Comparison of ENCODE assay signal across 9 mouse cellular contexts in the genomic region with DNA sequence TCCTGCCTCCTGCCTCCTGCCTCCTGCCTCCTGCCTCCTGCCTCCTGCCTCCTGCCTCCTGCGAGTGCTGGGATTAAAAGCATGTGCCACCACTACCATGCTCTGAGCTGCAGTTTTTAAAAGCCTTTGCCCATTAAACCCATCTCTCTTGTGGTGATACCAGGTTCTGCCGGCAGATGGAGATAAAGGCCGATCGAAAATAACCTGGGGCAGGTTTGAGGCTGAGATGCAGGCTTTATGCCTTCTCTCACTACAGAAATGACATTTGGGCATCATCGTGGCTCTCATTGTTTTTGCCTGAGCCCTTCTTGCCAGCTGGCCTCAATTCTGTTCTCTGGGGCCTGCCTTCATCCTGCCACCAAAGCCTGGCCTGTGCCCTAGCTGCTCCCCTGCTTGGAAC. TPM values are rescaled to one million over a fixed set of nuclear protein-coding genes. Genes with fewer than 3 reads are reported as not detected.
A peak's percentile ranks its signal among the peaks of the same experiment; 100 is the strongest.
DNase-seq lines count a peak whose midpoint lies in the region; ATAC-seq lines count a peak whose summit lies in the region.
"Had no signal": no experiment of that assay in that cellular context is flagged by ENCODE, and none has a peak within 500 bp of the region (broad histone marks: within the 10 kb centered on the region; RNA-seq: fewer than 3 reads in every experiment).

No protein-coding gene starts in this region.

- ATAC-seq in forebrain, embryonic 11.5 days (replicated peaks; ENCODE audit: low FRiP score) = no peak
- ATAC-seq in forebrain, embryonic 13.5 days = no peak
- no peak for ATAC-seq in limb, embryonic 11.5 days (ENCODE audit: insufficient number of reproducible peaks, low FRiP score, low TSS enrichment, low read depth)

- DNase-seq in forebrain, embryonic 11.5 days (ENCODE audit: low spot score) = peak; percentile 72
- peak; percentile 83 for DNase-seq in testis, postnatal 10 days (ENCODE audit: low spot score)
- DNase-seq in testis, postnatal 14 days (ENCODE audit: low spot score) = no peak
- DNase-seq in cerebellum, postnatal 10 days = peak; percentile 91 to 92
- DNase-seq in induced T-regulatory cell, adult 2 months (ENCODE audit: low read depth) = peak; percentile 65
- DNase-seq in limb, embryonic 11.5 days (ENCODE audit: low spot score) = peak; percentile 84
- peak; percentile 63 to 81 for DNase-seq in right cerebral cortex, postnatal 10 days (ENCODE audit: low spot score in 2 of 2)

- H3K9me3 ChIP-seq in forebrain, embryonic 11.5 days (ENCODE audit: control insufficient read depth, low read length) = no peaks in the 10 kb centered on the region
- no peaks in the 10 kb centered on the region for H3K9me3 ChIP-seq in forebrain, embryonic 13.5 days (replicated peaks)
- no peaks in the 10 kb centered on the region for H3K9me3 ChIP-seq in limb, embryonic 11.5 days (ENCODE audit: control insufficient read depth, low read length)

- H3K9ac ChIP-seq in forebrain, embryonic 11.5 days (ENCODE audit: low read length) = no peak overlapping the region
- H3K9ac ChIP-seq in forebrain, embryonic 13.5 days = no peak overlapping the region
- H3K9ac ChIP-seq in limb, embryonic 11.5 days (ENCODE audit: low read length) = no peak overlapping the region

- H3K4me1 ChIP-seq in forebrain, embryonic 11.5 days (replicated peaks; ENCODE audit: control insufficient read depth, insufficient read depth, low read length) = no peaks in the 10 kb centered on the region
- H3K4me1 ChIP-seq in forebrain, embryonic 13.5 days = no peaks in the 10 kb centered on the region
- no peaks in the 10 kb centered on the region for H3K4me1 ChIP-seq in limb, embryonic 11.5 days (ENCODE audit: control insufficient read depth, insufficient read depth, low read length)

- H3K4me3 ChIP-seq in forebrain, embryonic 11.5 days (ENCODE audit: low read depth, low read length) = no peak overlapping the region
- no peak overlapping the region for H3K4me3 ChIP-seq in forebrain, embryonic 13.5 days
- no peak overlapping the region for H3K4me3 ChIP-seq in limb, embryonic 11.5 days (ENCODE audit: low read depth, low read length)

- no peaks in the 10 kb centered on the region for H3K36me3 ChIP-seq in forebrain, embryonic 11.5 days (ENCODE audit: control insufficient read depth, insufficient read depth, low read length)
- H3K36me3 ChIP-seq in forebrain, embryonic 13.5 days (ENCODE audit: poor library complexity, severe bottlenecking) = no peaks in the 10 kb centered on the region
- H3K36me3 ChIP-seq in limb, embryonic 11.5 days (ENCODE audit: control insufficient read depth, insufficient read depth, low read length) = no peaks in the 10 kb centered on the region

- H3K4me2 ChIP-seq in forebrain, embryonic 11.5 days (ENCODE audit: low read depth, low read length, severe bottlenecking) = no peak overlapping the region
- H3K4me2 ChIP-seq in forebrain, embryonic 13.5 days = no peak overlapping the region
- H3K4me2 ChIP-seq in limb, embryonic 11.5 days (ENCODE audit: low read depth, severe bottlenecking) = no peak overlapping the region

- H3K27ac ChIP-seq in forebrain, embryonic 11.5 days (ENCODE audit: low read depth, low read length) = no peak overlapping the region
- no peak overlapping the region for H3K27ac ChIP-seq in forebrain, embryonic 13.5 days
- H3K27ac ChIP-seq in limb, embryonic 11.5 days (replicated peaks; ENCODE audit: low read depth, low read length) = no peak overlapping the region

- WGBS in forebrain, embryonic 11.5 days = 6% methylated on average over 5 of the region's 5 CpGs
- 7% methylated on average over 5 of the region's 5 CpGs for WGBS in forebrain, embryonic 13.5 days
- 7% methylated on average over 5 of the region's 5 CpGs for WGBS in limb, embryonic 11.5 days

- no peaks in the 10 kb centered on the region for H3K27me3 ChIP-seq in forebrain, embryonic 11.5 days (ENCODE audit: control insufficient read depth, insufficient read depth, low read length)
- no peaks in the 10 kb centered on the region for H3K27me3 ChIP-seq in forebrain, embryonic 13.5 days
- no peaks in the 10 kb centered on the region for H3K27me3 ChIP-seq in limb, embryonic 11.5 days (ENCODE audit: control insufficient read depth, insufficient read depth, low read length)

RNA-seq across cellular contexts. Expression of a gene that starts 14.2 kb away (rescaled TPM):
- not detected in 2 replicates for polyA plus RNA-seq in forebrain, embryonic 11.5 days (2014; fragmentation: Nextera tagmentation; extraction: Ambion mirVana)
- not detected in 2 replicates for polyA plus RNA-seq in forebrain, embryonic 13.5 days (2015; fragmentation: Nextera tagmentation; extraction: Ambion mirVana)
- not detected in 2 replicates for polyA plus RNA-seq in limb, embryonic 11.5 days (2014; fragmentation: Nextera tagmentation; extraction: Ambion mirVana)
- polyA plus RNA-seq: heart, embryonic 16.5 days had no signal

RNA-seq across cellular contexts. Expression of a gene that starts 26.6 kb away (rescaled TPM):
- polyA plus RNA-seq in forebrain, embryonic 11.5 days (2014; fragmentation: Nextera tagmentation; extraction: Ambion mirVana) = not detected in 2 replicates
- not detected in 2 replicates for polyA plus RNA-seq in forebrain, embryonic 13.5 days (2015; fragmentation: Nextera tagmentation; extraction: Ambion mirVana)
- polyA plus RNA-seq in limb, embryonic 11.5 days (2014; fragmentation: Nextera tagmentation; extraction: Ambion mirVana) = not detected in 2 replicates
- polyA plus RNA-seq: heart, embryonic 16.5 days had no signal

RNA-seq across cellular contexts. Expression of a gene that starts 34.9 kb away (rescaled TPM):
- polyA plus RNA-seq in forebrain, embryonic 11.5 days (2014; fragmentation: Nextera tagmentation; extraction: Ambion mirVana) = 0.41 and 0.79 TPM in 2 replicates
- 1.6 and 2.6 TPM in 2 replicates for polyA plus RNA-seq in forebrain, embryonic 13.5 days (2015; fragmentation: Nextera tagmentation; extraction: Ambion mirVana)
- polyA plus RNA-seq in limb, embryonic 11.5 days (2014; fragmentation: Nextera tagmentation; extraction: Ambion mirVana) = 0.15 and 0.54 TPM in 2 replicates

RNA-seq across cellular contexts. Expression of a gene that starts 35.4 kb away (rescaled TPM):
- polyA plus RNA-seq in forebrain, embryonic 11.5 days (2014; fragmentation: Nextera tagmentation; extraction: Ambion mirVana) = 59.4 and 63.9 TPM in 2 replicates
- 25.3 and 25.9 TPM in 2 replicates for polyA plus RNA-seq in forebrain, embryonic 13.5 days (2015; fragmentation: Nextera tagmentation; extraction: Ambion mirVana)
- 69.4 and 75.8 TPM in 2 replicates for polyA plus RNA-seq in limb, embryonic 11.5 days (2014; fragmentation: Nextera tagmentation; extraction: Ambion mirVana)

RNA-seq across cellular contexts. Expression of a gene that starts 39.7 kb away (rescaled TPM):
- not detected in 2 replicates for polyA plus RNA-seq in forebrain, embryonic 11.5 days (2014; fragmentation: Nextera tagmentation; extraction: Ambion mirVana)
- not detected in 2 replicates for polyA plus RNA-seq in forebrain, embryonic 13.5 days (2015; fragmentation: Nextera tagmentation; extraction: Ambion mirVana)
- not detected in 2 replicates for polyA plus RNA-seq in limb, embryonic 11.5 days (2014; fragmentation: Nextera tagmentation; extraction: Ambion mirVana)
- polyA plus RNA-seq: heart, embryonic 16.5 days had no signal
